Mouse (Mus musculus) adrenal gland, adult 8-10 months (tissue): ENCODE measurements around the gene Pfkfb4. TPM values are rescaled to one million over a fixed set of nuclear protein-coding genes. Genes with fewer than 3 reads are reported as not detected.

Source experiments
- DNase-seq: peaks from one replicate; pipeline ENCODE4 v3.0.0; 2022
- microRNA-seq, 2 experiments: library from miRNA; unstranded; fragments of <30 nt; microRNA quantifications; one replicate each; pipeline ENCODE4 v1.2.0; 2022
- total RNA-seq, 4 experiments: library from RNA; stranded (reverse); gene quantifications; 2 replicates each; pipeline ENCODE4 v1.2.4; 2022

The Pfkfb4 gene
- total RNA-seq, 4 experiments from 2014 or later: 6.2 to 21.6 (median 12.0) TPM

- DNase-seq: no peak
Observed at GRCm38 (mm10) chr9:109058006-109058765, 66.6 kb downstream of the Pfkfb4 start.

DNA sequence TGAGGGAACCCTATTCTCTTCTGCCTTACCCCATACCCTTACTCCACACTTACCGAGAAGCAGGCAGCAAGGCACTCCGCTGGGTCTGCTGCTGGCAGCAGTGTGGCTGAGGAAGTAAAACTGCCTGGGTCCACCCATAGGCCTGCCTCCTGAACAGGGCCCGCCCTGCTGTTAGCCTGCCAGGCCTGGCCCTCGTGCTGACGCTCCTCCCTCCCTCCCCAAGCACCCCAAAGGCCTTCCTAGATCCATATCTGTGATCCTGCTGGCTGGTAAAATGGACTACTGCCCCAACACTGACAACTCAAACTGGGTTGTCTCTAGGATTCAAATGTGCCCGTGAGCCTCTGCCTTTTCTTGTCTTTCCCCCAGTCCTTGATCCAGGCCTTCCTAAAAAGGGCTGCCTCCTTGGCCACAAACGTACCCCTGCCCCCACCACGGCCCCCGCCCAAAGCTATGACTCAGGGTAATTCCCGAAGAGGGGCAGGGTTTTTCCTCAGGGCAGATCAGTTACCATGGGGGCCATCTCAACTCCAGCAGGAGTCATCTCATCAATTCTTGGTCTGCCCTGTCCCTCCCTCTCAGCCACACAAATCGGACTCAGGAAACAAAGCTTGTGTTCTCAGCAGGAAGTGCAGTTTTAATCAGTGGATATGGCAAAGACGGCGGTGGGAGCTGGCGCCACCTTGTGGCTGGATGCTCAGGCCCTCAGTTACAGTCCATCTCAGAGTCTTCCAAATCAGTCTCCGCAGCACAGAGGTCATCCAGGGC lies 67.7 kb downstream of the Pfkfb4 start, which contains the start of gene Trex1:
Gene Trex1 (minus strand): TSS at position 599 of the 768 bp plus-strand sequence.
- DNase-seq: peak; percentile 90

DNA sequence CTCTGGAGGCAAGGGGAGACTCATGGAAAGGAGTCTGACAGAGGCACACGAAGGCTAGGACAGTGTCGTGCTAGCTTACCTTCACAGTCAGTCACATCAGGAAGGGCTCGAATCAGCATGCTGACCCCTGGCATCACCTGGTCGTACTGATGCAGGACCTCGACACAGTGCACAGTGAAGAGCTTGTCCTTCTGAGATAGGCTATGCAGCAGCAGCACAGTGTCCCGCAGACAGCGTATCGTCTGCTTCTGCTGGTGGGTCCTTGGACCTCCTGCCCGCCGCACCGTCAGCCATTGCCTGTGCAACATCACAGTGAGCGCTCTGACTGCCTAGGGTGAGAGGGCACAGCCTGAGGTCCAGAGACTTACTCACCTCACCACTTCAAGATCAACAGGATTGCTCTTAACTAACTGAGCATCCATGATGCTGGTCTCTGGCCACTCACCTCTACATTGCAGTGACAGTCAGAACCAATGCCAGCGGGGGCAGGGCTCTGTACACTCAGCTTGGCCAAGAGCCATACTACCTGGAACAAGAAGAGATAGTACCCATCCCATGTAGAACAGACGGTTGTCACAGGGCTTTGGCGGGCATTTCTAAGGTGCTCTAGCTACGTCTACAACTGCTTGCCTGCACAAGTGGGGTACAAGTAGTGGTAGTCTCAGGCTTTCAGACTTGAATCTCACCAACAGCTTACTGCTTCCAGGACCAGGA lies 68.8 kb downstream of the Pfkfb4 start:
- DNase-seq: no peak

- no peak for DNase-seq
Observed at GRCm38 (mm10) chr9:109060898-109061295, 69.3 kb downstream of the Pfkfb4 start.

GRCm38 (mm10) chr9:109068095-109068735 lies 76.6 kb downstream of the Pfkfb4 start:
- no peak for DNase-seq

DNA sequence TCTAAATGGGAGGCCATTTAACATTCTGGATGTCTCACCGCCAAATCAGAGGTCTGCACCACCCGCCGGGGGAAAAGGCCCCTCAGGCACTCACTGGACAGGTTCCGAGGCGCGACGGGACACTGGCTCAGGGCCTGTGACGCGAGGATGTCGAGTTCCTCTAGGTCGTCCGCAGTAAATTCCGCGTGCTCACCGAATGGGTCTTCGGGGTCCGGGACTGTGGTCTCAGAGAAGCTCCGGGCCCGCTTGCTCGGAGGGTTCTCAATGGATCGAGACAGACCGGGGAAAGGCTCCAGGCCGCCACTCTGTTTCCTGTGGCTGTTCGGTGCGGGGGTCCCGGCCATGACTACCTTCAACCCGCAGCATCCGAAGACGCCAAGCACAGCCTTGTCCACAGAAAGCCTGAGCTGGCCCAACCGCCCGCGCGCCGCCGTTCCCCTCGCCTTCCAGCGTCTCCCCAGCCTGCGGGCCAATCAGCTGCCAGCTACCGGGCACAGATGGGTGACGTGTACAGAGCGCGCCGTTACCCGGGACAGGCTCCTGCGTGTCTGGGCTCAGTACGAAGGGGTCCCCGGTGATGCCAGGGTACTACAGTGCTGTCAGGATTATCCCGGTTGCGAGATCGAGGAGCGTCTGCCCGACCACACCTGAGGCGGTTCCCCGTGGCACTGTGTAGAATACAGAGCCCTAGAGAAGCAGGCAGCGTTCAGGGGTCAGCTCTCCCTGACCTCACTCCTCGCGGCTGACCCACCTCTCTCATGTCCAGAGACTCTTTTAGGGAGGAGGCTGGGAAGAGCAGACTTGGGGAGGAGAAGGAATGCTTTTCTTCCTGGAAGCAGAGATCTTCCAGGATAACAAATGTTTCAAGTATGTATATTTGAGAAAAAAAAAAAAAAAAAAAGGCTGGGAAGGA lies 82.3 kb downstream of the Pfkfb4 start, which contains the start of gene Atrip:
Gene Atrip (minus strand): TSS at position 464 of the 913 bp plus-strand sequence.
- DNase-seq: peak; percentile 91

- DNase-seq: no peak
Observed at GRCm38 (mm10) chr9:109080516-109080915, 88.9 kb downstream of the Pfkfb4 start.

DNA sequence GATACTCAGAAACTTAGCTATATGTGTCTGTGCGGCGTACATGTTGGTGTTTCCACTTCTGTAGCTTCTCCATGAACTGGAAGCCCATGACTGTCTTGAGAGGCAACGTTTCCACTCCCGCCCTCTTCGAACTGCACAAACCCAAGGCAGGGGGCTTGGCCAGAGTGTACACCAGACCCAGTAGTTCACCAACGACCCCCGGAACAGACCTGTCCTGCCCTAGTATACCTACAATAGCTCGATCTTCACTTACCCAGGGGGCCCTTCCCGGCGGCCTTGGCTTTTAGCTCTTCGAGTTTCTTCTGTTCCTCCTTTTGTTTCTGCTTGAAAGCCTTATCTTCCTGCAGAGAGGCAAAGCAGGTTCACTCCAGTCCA lies 90.2 kb downstream of the Pfkfb4 start:
- no peak for DNase-seq

Small RNA genes within 50 kb of the gene (microRNA-seq; reads per million reads assigned to microRNA genes)
- 0 reads per million in 2 experiments for gene Mir711

Other genes starting within 250 kb of the Pfkfb4 start
- gene Ip6k2, start 208.0 kb upstream of the Pfkfb4 start, total RNA-seq: 100 to 1,000 TPM in 3 of 4 experiments, 10 to 100 TPM in 1; 93.0 to 156 (median 128) TPM
- 10 to 100 TPM; 11.1 to 19.0 (median 17.0) TPM for gene Nckipsd, start 183.4 kb upstream of the Pfkfb4 start, total RNA-seq
- gene Celsr3, start 165.5 kb upstream of the Pfkfb4 start, total RNA-seq: 1 to 10 TPM; 3.0 to 8.6 (median 7.9) TPM
- gene Slc26a6, start 138.5 kb upstream of the Pfkfb4 start, total RNA-seq: 10 to 100 TPM in 3 of 4 experiments, 1 to 10 TPM in 1; 8.4 to 14.4 (median 12.3) TPM
- under 1 TPM in 1 of 4 experiments, not detected in 3; 0.59 TPM for gene Tmem89, start 77.2 kb upstream of the Pfkfb4 start, total RNA-seq
- gene Uqcrc1, start 55.1 kb upstream of the Pfkfb4 start, total RNA-seq: 100 to 1,000 TPM; 381 to 565 (median 479) TPM
- gene Col7a1, start 38.2 kb upstream of the Pfkfb4 start, total RNA-seq: 10 to 100 TPM in 1 of 4 experiments, 1 to 10 TPM in 3; 2.6 to 12.4 (median 6.9) TPM
- 1 to 10 TPM in 1 of 4 experiments, under 1 TPM in 3; 0.31 to 1.0 (median 0.45) TPM for gene Ucn2, start 5.8 kb upstream of the Pfkfb4 start, total RNA-seq
- gene Shisa5, start 46.8 kb downstream of the Pfkfb4 start, total RNA-seq: 100 to 1,000 TPM; 126 to 177 (median 159) TPM
- 10 to 100 TPM; 19.0 to 25.3 (median 21.7) TPM for gene Trex1, start 68.0 kb downstream of the Pfkfb4 start, total RNA-seq
- gene Atrip, start 82.3 kb downstream of the Pfkfb4 start, total RNA-seq: 10 to 100 TPM; 16.3 to 27.7 (median 22.2) TPM
- 10 to 100 TPM; 17.3 to 20.0 (median 18.7) TPM for gene Ccdc51, start 90.7 kb downstream of the Pfkfb4 start, total RNA-seq
- gene Tma7, start 90.8 kb downstream of the Pfkfb4 start, total RNA-seq: 100 to 1,000 TPM; 342 to 453 (median 370) TPM
- 100 to 1,000 TPM; 128 to 173 (median 140) TPM for gene Plxnb1, start 103.6 kb downstream of the Pfkfb4 start, total RNA-seq
- gene Fbxw21, start 170.3 kb downstream of the Pfkfb4 start, total RNA-seq: not detected
- gene Fbxw13, start 204.2 kb downstream of the Pfkfb4 start, total RNA-seq: not detected
- gene Fbxw20, start 243.0 kb downstream of the Pfkfb4 start, total RNA-seq: not detected